Mouse (Mus musculus) limb, embryonic 10.5 days (tissue): Measurements from ENCODE around the gene Clec16a. TPM values are rescaled to one million over a fixed set of nuclear protein-coding genes. Genes with fewer than 3 reads are reported as not detected.

ENCODE experiments used
- DNase-seq: peaks from one replicate; pipeline ENCODE4 v3.0.0-alpha.2; 2017; ENCODE audit warnings: low spot score
- H3K27ac ChIP-seq: fragments of 300-500 bp; sonication (generic); 2 replicates; pipeline ENCODE4 v1.5.1; 2016; ENCODE audit warnings: mild to moderate bottlenecking
- H3K27me3 ChIP-seq: fragments of 300-500 bp; sonication (generic); 2 replicates; pipeline ENCODE4 v1.6.1; 2016; ENCODE audit warnings: low read depth, mild to moderate bottlenecking; ENCODE audit not compliant: poor library complexity, severe bottlenecking
- H3K36me3 ChIP-seq: fragments of 300-500 bp; sonication (generic); 2 replicates; pipeline ENCODE4 v1.6.1; 2016; ENCODE audit warnings: mild to moderate bottlenecking, moderate library complexity
- H3K4me1 ChIP-seq: fragments of 300-500 bp; sonication (generic); 2 replicates; pipeline ENCODE4 v1.6.1; 2016
- H3K4me3 ChIP-seq: fragments of 300-500 bp; sonication (generic); 2 replicates; pipeline ENCODE4 v1.5.1; 2016; ENCODE audit warnings: mild to moderate bottlenecking, moderate library complexity
- H3K9me3 ChIP-seq: fragments of 300-500 bp; sonication (generic); replicated peaks from 2 replicates; pipeline ENCODE4 v1.6.1; 2016; ENCODE audit warnings: mild to moderate bottlenecking
- WGBS: fragments of 180-500 bp; shearing (Covaris S2); methylation state at CpG from one replicate; pipeline ENCODE4 v1.1.7; 2016; 5-methylcytosine and 5-hydroxymethylcytosine counted together
- polyA plus RNA-seq: library from polyadenylated mRNA; unstranded; fragments of >200 nt; fragmentation: Nextera tagmentation; extraction: Ambion mirVana; gene quantifications from 2 replicates; pipeline ENCODE4 v1.2.1, GENCODE M21; 2016

Clec16a gene
- polyA plus RNA-seq, 1 experiment from 2014 or later: 27.0 TPM

- H3K36me3 ChIP-seq: no peaks in the 10 kb centered on the region
- DNase-seq: no peak
- 79% methylated on average over 5 of the region's 5 CpGs for WGBS
- peaks cover 28% of the 10 kb centered on the region for H3K4me1 ChIP-seq
- H3K4me3 ChIP-seq: no peak overlapping the region
- H3K27ac ChIP-seq: no peak overlapping the region
- H3K9me3 ChIP-seq: no peaks in the 10 kb centered on the region
- no peaks in the 10 kb centered on the region for H3K27me3 ChIP-seq
These were observed 232.5 kb downstream of the Clec16a start for GRCm38 (mm10) chr16:10777579-10778160.

- 83% methylated on average over 5 of the region's 5 CpGs for WGBS
These were observed 235.5 kb downstream of the Clec16a start for GRCm38 (mm10) chr16:10780631-10781120.

GRCm38 (mm10) chr16:10781862-10782371 lies 236.8 kb downstream of the Clec16a start:
- Histone ChIP-seq H3K36me3 (no peaks in the 10 kb centered on the region), H3K27ac (peak overlapping the region; percentile 42), H3K9me3 (no peaks in the 10 kb centered on the region), H3K4me1 (peaks cover 65% of the 10 kb centered on the region), H3K4me3 (no peak overlapping the region), H3K27me3 (peaks cover 13% of the 10 kb centered on the region)
- no peak for DNase-seq
- WGBS: 49% methylated on average over 9 of the region's 9 CpGs

More at GRCm38 (mm10) chr16:10780631-10781120, 235.5 kb downstream of the Clec16a start:
- no peak overlapping the region for H3K4me3 ChIP-seq
- no peak for DNase-seq
- peaks cover 13% of the 10 kb centered on the region for H3K27me3 ChIP-seq
- peaks cover 53% of the 10 kb centered on the region for H3K4me1 ChIP-seq
- H3K36me3 ChIP-seq: no peaks in the 10 kb centered on the region
- H3K27ac ChIP-seq: peak overlapping the region; percentile 50
- H3K9me3 ChIP-seq: no peaks in the 10 kb centered on the region

- H3K27me3 ChIP-seq: peaks cover 13% of the 10 kb centered on the region
- peak overlapping the region; percentile 42 for H3K27ac ChIP-seq
- WGBS: 46% methylated on average over 6 of the region's 6 CpGs
- H3K9me3 ChIP-seq: no peaks in the 10 kb centered on the region
- H3K4me3 ChIP-seq: no peak overlapping the region
- no peaks in the 10 kb centered on the region for H3K36me3 ChIP-seq
- no peak for DNase-seq
- H3K4me1 ChIP-seq: peaks cover 69% of the 10 kb centered on the region
These were observed 237.4 kb downstream of the Clec16a start for GRCm38 (mm10) chr16:10782377-10783151.

- no peak for DNase-seq
- Histone ChIP-seq H3K27me3 (peaks cover 13% of the 10 kb centered on the region), H3K4me3 (no peak overlapping the region), H3K27ac (no peak overlapping the region), H3K9me3 (no peaks in the 10 kb centered on the region), H3K4me1 (peaks cover 67% of the 10 kb centered on the region), H3K36me3 (no peaks in the 10 kb centered on the region)
- 52% methylated on average over 1 of the region's 1 CpGs for WGBS
These were observed 238.0 kb downstream of the Clec16a start for GRCm38 (mm10) chr16:10783152-10783434.

- Histone ChIP-seq H3K4me1 (peaks cover 70% of the 10 kb centered on the region), H3K27ac (no peak overlapping the region), H3K36me3 (no peaks in the 10 kb centered on the region), H3K4me3 (peak overlapping the region; percentile 75; the same call in 1 of the 2 replicates), H3K9me3 (no peaks in the 10 kb centered on the region), H3K27me3 (peaks cover 13% of the 10 kb centered on the region)
- 61% methylated on average over 8 of the region's 8 CpGs for WGBS
- DNase-seq: no peak
These were observed 238.3 kb downstream of the Clec16a start for GRCm38 (mm10) chr16:10783451-10783850.

- WGBS: 4% methylated on average over 81 of the region's 81 CpGs
- peak; percentile 63 for DNase-seq
- H3K4me1 ChIP-seq: peaks cover 77% of the 10 kb centered on the region
These were observed 239.0 kb downstream of the Clec16a start for GRCm38 (mm10) chr16:10783883-10784792.

GRCm38 (mm10) chr16:10784793-10785370 lies 239.7 kb downstream of the Clec16a start:
- Histone ChIP-seq H3K9me3 (no peaks in the 10 kb centered on the region), H3K27me3 (peaks cover 13% of the 10 kb centered on the region), H3K36me3 (no peaks in the 10 kb centered on the region), H3K4me3 (peak overlapping the region; percentile 75), H3K27ac (peak overlapping the region; percentile 94), H3K4me1 (peaks cover 77% of the 10 kb centered on the region)
- peak; percentile 98 for DNase-seq
- WGBS: under 1% methylated on average over 38 of the region's 55 CpGs

More at GRCm38 (mm10) chr16:10783883-10784792, 239.0 kb downstream of the Clec16a start:
- H3K9me3 ChIP-seq: no peaks in the 10 kb centered on the region
- H3K27ac ChIP-seq: peak overlapping the region; percentile 94
- peaks cover 13% of the 10 kb centered on the region for H3K27me3 ChIP-seq
- H3K36me3 ChIP-seq: no peaks in the 10 kb centered on the region
- H3K4me3 ChIP-seq: peak overlapping the region; percentile 75

- no peaks in the 10 kb centered on the region for H3K9me3 ChIP-seq
- peak within 1 kb of the TSS; percentile 75 for H3K4me3 ChIP-seq
- under 1% methylated on average over 59 of the region's 59 CpGs for WGBS
- H3K36me3 ChIP-seq: no peaks in the 10 kb centered on the region
- peak; percentile 92 for DNase-seq
- H3K27me3 ChIP-seq: peaks cover 13% of the 10 kb centered on the region
- peak within 1 kb of the TSS; percentile 94 for H3K27ac ChIP-seq
- peaks cover 71% of the 10 kb centered on the region for H3K4me1 ChIP-seq
These were observed 240.5 kb downstream of the Clec16a start, which contains the start of gene Socs1 for GRCm38 (mm10) chr16:10785371-10786231. Gene Socs1 (minus strand): TSS chr16:10785536.

- peaks cover 13% of the 10 kb centered on the region for H3K27me3 ChIP-seq
- no peaks in the 10 kb centered on the region for H3K9me3 ChIP-seq
- 3% methylated on average over 9 of the region's 9 CpGs for WGBS
- DNase-seq: peak; percentile 86
- H3K4me3 ChIP-seq: peak overlapping the region; percentile 75
- H3K36me3 ChIP-seq: no peaks in the 10 kb centered on the region
- peak overlapping the region; percentile 94 for H3K27ac ChIP-seq
- H3K4me1 ChIP-seq: peaks cover 66% of the 10 kb centered on the region
These were observed 241.1 kb downstream of the Clec16a start for GRCm38 (mm10) chr16:10786288-10786687.

- H3K27ac ChIP-seq: peak overlapping the region; percentile 94; the same call in 1 of the 2 replicates
- peaks cover 13% of the 10 kb centered on the region for H3K27me3 ChIP-seq
- no peak for DNase-seq
- WGBS: 55% methylated on average over 4 of the region's 4 CpGs
- no peaks in the 10 kb centered on the region for H3K9me3 ChIP-seq
- no peaks in the 10 kb centered on the region for H3K36me3 ChIP-seq
- peaks cover 60% of the 10 kb centered on the region for H3K4me1 ChIP-seq
- no peak overlapping the region for H3K4me3 ChIP-seq
These were observed 241.8 kb downstream of the Clec16a start for GRCm38 (mm10) chr16:10786782-10787547.
